Mouse (Mus musculus) G1E (cell line): ENCODE measurements around the gene Tanc2.

Source experiments
- CTCF ChIP-seq: IDR thresholded peaks from 2 replicates; pipeline ENCODE4 v1.5.1; 2012; ENCODE audit warnings: low read depth, low read length, inconsistent platforms, mixed read lengths
- GATA1 ChIP-seq: IDR thresholded peaks from 2 replicates; pipeline ENCODE4 v1.6.1; 2012; ENCODE audit warnings: borderline replicate concordance, low read length, inconsistent platforms, mixed read lengths
- GATA2 ChIP-seq: IDR thresholded peaks from 2 replicates; pipeline ENCODE4 v1.6.1; 2012; ENCODE audit warnings: low read depth, low read length, inconsistent platforms, borderline replicate concordance
- POLR2AphosphoS5 ChIP-seq: IDR thresholded peaks from 2 replicates; pipeline ENCODE4 v1.6.1; 2012; ENCODE audit warnings: low read depth, low read length, inconsistent platforms; ENCODE audit not compliant: insufficient replicate concordance
- TAL1 ChIP-seq: conservative IDR thresholded peaks from 2 replicates; pipeline ENCODE4 v1.6.1; 2012; ENCODE audit warnings: low read depth, low read length, inconsistent platforms, mixed read lengths

GRCm38 (mm10) chr11:105964691-105965090 is 374.9 kb downstream of the Tanc2 start:
- TF ChIP-seq CTCF (no peak), TAL1 (no peak), GATA1 (no peak), POLR2AphosphoS5 (no peak), GATA2 (no peak)
